8 mouse cellular contexts compared by ENCODE assay signal in the genomic region with DNA sequence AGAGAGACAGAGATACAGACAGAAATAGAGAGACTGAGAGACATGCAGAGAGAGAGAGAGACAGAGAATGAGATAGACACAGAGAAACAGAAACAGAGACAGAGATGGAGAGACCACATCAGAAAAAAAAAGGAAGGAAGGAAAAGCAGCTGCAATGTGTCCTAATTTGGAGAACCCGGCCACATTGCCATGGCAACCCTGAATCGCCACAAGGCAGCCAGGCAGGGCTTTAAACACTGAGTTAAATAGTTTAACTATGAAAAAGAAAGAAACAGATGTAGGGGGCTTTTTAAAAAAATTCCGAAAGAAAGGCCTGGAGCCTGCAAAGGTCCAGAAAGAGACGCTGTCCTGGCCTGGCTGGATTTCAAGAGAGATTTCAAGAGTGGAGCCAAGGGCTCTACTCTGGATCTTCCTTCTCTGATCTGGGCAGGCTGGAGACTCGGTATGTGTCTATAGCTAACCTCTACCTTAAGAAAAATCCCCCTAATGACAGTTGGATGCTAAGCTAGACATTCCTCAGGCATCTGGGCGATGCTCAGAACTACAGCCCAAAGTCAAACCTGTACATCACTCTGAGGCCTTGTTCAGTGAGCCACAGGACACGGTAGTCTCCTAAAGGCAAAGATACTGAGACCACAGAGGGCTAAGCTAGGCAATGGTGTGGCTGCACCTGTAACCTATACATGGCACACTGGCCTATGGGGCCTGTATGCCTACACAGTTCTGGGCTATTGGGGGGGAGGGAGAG.
A peak's percentile ranks its signal among the peaks of the same experiment; 100 is the strongest.
DNase-seq lines count a peak whose midpoint lies in the region; ATAC-seq and TF ChIP-seq lines count a peak whose summit lies in the region.
"Had no signal": no experiment of that assay in that cellular context is flagged by ENCODE, and none has a peak within 500 bp of the region (broad histone marks: within the 10 kb centered on the region; RNA-seq: fewer than 3 reads in every experiment).

No protein-coding gene starts in this region.

- no peak overlapping the region for H3K9ac ChIP-seq in embryonic facial prominence, embryonic 11.5 days (replicated peaks; ENCODE audit: low read length)
- no peak overlapping the region for H3K9ac ChIP-seq in midbrain, embryonic 15.5 days

- DNase-seq in left cerebral cortex, adult 2 months (ENCODE audit: extremely low spot score in 1 of 2, low spot score in 2 of 2) = no peak
- DNase-seq in left cerebral cortex, adult 11 months (ENCODE audit: low spot score) = no peak
- DNase-seq in embryonic facial prominence, embryonic 11.5 days (ENCODE audit: low spot score) = peak; percentile 50
- DNase-seq in thymus, adult 18-20 months = no peak
- DNase-seq in thymus, adult 2 months = no peak

- no peaks in the 10 kb centered on the region for H3K27me3 ChIP-seq in embryonic facial prominence, embryonic 11.5 days (ENCODE audit: control insufficient read depth, insufficient read depth, low read length)
- H3K27me3 ChIP-seq in midbrain, embryonic 15.5 days (replicated peaks) = no peaks in the 10 kb centered on the region
- H3K27me3 ChIP-seq in thymus, adult 2 months (ENCODE audit: control insufficient read depth, insufficient read depth, low read length) = no peaks in the 10 kb centered on the region
- H3K27me3 ChIP-seq: megakaryocyte, embryonic 14.5 days had no signal

- H3K4me2 ChIP-seq in embryonic facial prominence, embryonic 11.5 days (ENCODE audit: low read depth, low read length) = no peak overlapping the region
- no peak overlapping the region; the same call in 1 of the 2 replicates for H3K4me2 ChIP-seq in midbrain, embryonic 15.5 days

- H3K4me1 ChIP-seq in embryonic facial prominence, embryonic 11.5 days (ENCODE audit: control insufficient read depth, insufficient read depth, low read length) = no peaks in the 10 kb centered on the region
- H3K4me1 ChIP-seq in midbrain, embryonic 15.5 days = peaks cover 19% of the 10 kb centered on the region
- H3K4me1 ChIP-seq in thymus, adult 2 months (replicated peaks; ENCODE audit: control insufficient read depth, insufficient read depth, low read length) = no peaks in the 10 kb centered on the region
- H3K4me1 ChIP-seq: megakaryocyte, embryonic 14.5 days had no signal

- peak overlapping the region; percentile 80 for H3K27ac ChIP-seq in left cerebral cortex, adult 2 months
- H3K27ac ChIP-seq in embryonic facial prominence, embryonic 11.5 days (replicated peaks; ENCODE audit: low read depth, low read length) = no peak overlapping the region
- H3K27ac ChIP-seq in midbrain, embryonic 15.5 days = peak overlapping the region; percentile 52; the same call in 1 of the 2 replicates
- no peak overlapping the region for H3K27ac ChIP-seq in thymus, adult 2 months (ENCODE audit: control insufficient read depth, insufficient read depth, low read length)

- no peak for TF ChIP-seq CTCF in left cerebral cortex, adult 2 months (IDR thresholded peaks at IDR 0.05)
- no peak for TF ChIP-seq CTCF in thymus, adult 2 months (IDR thresholded peaks at IDR 0.05; ENCODE audit: borderline replicate concordance, control insufficient read depth, extremely low read depth, insufficient read depth, low read length, poor library complexity)

- H3K9me3 ChIP-seq in embryonic facial prominence, embryonic 11.5 days (replicated peaks; ENCODE audit: control insufficient read depth, low read length) = no peaks in the 10 kb centered on the region
- no peaks in the 10 kb centered on the region for H3K9me3 ChIP-seq in midbrain, embryonic 15.5 days

- 0 out of 2 replicates have a peak overlapping the region, but pooled peaks have one; percentile 16 for H3K4me3 ChIP-seq in left cerebral cortex, adult 2 months
- no peak overlapping the region for H3K4me3 ChIP-seq in embryonic facial prominence, embryonic 11.5 days (ENCODE audit: low read depth, low read length)
- no peak overlapping the region for H3K4me3 ChIP-seq in midbrain, embryonic 15.5 days
- no peak overlapping the region for H3K4me3 ChIP-seq in thymus, adult 2 months (ENCODE audit: control insufficient read depth, insufficient read depth, low read length)

- ATAC-seq in embryonic facial prominence, embryonic 11.5 days (replicated peaks; ENCODE audit: insufficient number of reproducible peaks, low FRiP score, low TSS enrichment, low read depth) = no peak; the same call in 1 of the 2 replicates
- ATAC-seq in granulocyte monocyte progenitor cell, adult 5-6 weeks (replicated peaks; ENCODE audit: poor library complexity, severe bottlenecking) = peak; percentile 85
- ATAC-seq in midbrain, embryonic 15.5 days (replicated peaks) = peak; percentile 48

- intact Hi-C loops in left cerebral cortex, adult 2 months (cut with DNase I) = no loop called here

- WGBS in embryonic facial prominence, embryonic 11.5 days = 54% methylated on average over 7 of the region's 7 CpGs
- 19% methylated on average over 7 of the region's 7 CpGs for WGBS in midbrain, embryonic 15.5 days
- 22% methylated on average over 7 of the region's 7 CpGs for WGBS in thymus, adult 2 months

- H3K36me3 ChIP-seq in embryonic facial prominence, embryonic 11.5 days (replicated peaks; ENCODE audit: control insufficient read depth, insufficient read depth, low read depth, low read length) = no peaks in the 10 kb centered on the region
- H3K36me3 ChIP-seq in midbrain, embryonic 15.5 days (replicated peaks) = no peaks in the 10 kb centered on the region
- no peaks in the 10 kb centered on the region for H3K36me3 ChIP-seq in thymus, adult 2 months (ENCODE audit: control insufficient read depth, insufficient read depth, low read length)

- no peak for TF ChIP-seq POLR2A in thymus, adult 2 months (IDR thresholded peaks at IDR 0.05; ENCODE audit: control insufficient read depth, extremely low read depth, insufficient read depth, low read length, poor library complexity)

Comparison
In these comparisons a context has a peak if more than half of its experiments do, and no peak if none do; other contexts are left out.
1. H3K27ac ChIP-seq: peak in left cerebral cortex, adult 2 months (single experiment) and midbrain, embryonic 15.5 days (single experiment); none in embryonic facial prominence, embryonic 11.5 days (single experiment) and thymus, adult 2 months (single experiment).